Mouse (Mus musculus) layer of hippocampus, postnatal 14 days (tissue): ENCODE results near the gene Limk2. TPM values are rescaled to one million over a fixed set of nuclear protein-coding genes. Genes with fewer than 3 reads are reported as not detected.
A peak's percentile ranks its signal among the peaks of the same experiment; 100 is the strongest.

Experiments used
- DNase-seq, 2 experiments: peaks; one replicate each; pipeline ENCODE4 v3.0.0; 2021 to 2022; ENCODE audit warnings: low spot score in 2 of 2, mixed read lengths in 1 of 2
- total RNA-seq, 2 experiments: library from RNA; stranded (reverse); gene quantifications; 2 replicates each; pipeline ENCODE4 v1.2.3; 2021

Limk2 gene
- total RNA-seq, 2 experiments from 2014 or later: 98.7 to 113 TPM

- peak in 1 of 2 experiments; percentile 35 for DNase-seq
These were observed 35.2 kb downstream of the Limk2 start for GRCm38 (mm10) chr11:3373591-3374292.

GRCm38 (mm10) chr11:3371599-3372295, 37.2 kb downstream of the Limk2 start:
- no peak for DNase-seq

GRCm38 (mm10) chr11:3370928-3371598, 37.9 kb downstream of the Limk2 start:
- DNase-seq: peak; percentile 80 to 90

- no peak for DNase-seq
These were observed 38.8 kb downstream of the Limk2 start for GRCm38 (mm10) chr11:3370162-3370561.

GRCm38 (mm10) chr11:3369449-3369848, 39.5 kb downstream of the Limk2 start:
- no peak for DNase-seq

GRCm38 (mm10) chr11:3368983-3369382, 40.0 kb downstream of the Limk2 start:
- DNase-seq: no peak

- DNase-seq: no peak
These were observed 42.6 kb downstream of the Limk2 start for GRCm38 (mm10) chr11:3366411-3366810.

GRCm38 (mm10) chr11:3362854-3363253, 46.1 kb downstream of the Limk2 start:
- no peak for DNase-seq

- no peak for DNase-seq
These were observed 55.9 kb downstream of the Limk2 start for GRCm38 (mm10) chr11:3352990-3353585.

GRCm38 (mm10) chr11:3352131-3352530, 56.9 kb downstream of the Limk2 start:
- no peak for DNase-seq

GRCm38 (mm10) chr11:3349343-3349695, 59.7 kb downstream of the Limk2 start:
- DNase-seq: no peak

- DNase-seq: no peak
These were observed 60.2 kb downstream of the Limk2 start for GRCm38 (mm10) chr11:3348576-3349342.

- DNase-seq: no peak
These were observed 61.2 kb downstream of the Limk2 start for GRCm38 (mm10) chr11:3347835-3348195.

- DNase-seq: peak; percentile 72 to 83
These were observed 61.7 kb downstream of the Limk2 start for GRCm38 (mm10) chr11:3347091-3347834.

GRCm38 (mm10) chr11:3346351-3346750, 62.6 kb downstream of the Limk2 start:
- DNase-seq: no peak

- no peak for DNase-seq
These were observed 64.1 kb downstream of the Limk2 start for GRCm38 (mm10) chr11:3344916-3345315.

- no peak for DNase-seq
These were observed 67.5 kb downstream of the Limk2 start for GRCm38 (mm10) chr11:3341476-3341875.

GRCm38 (mm10) chr11:3337961-3338360, 71.0 kb downstream of the Limk2 start:
- DNase-seq: no peak

- peak; percentile 59 to 68 for DNase-seq
These were observed 71.6 kb downstream of the Limk2 start for GRCm38 (mm10) chr11:3337173-3337955.

GRCm38 (mm10) chr11:3336602-3337001, 72.4 kb downstream of the Limk2 start:
- no peak for DNase-seq
